Mouse (Mus musculus): ENCODE measurements around the gene Itgb8.

Itgb8 gene

GRCm38 (mm10) chr12:119146031-119146430 is 92.6 kb downstream of the Itgb8 start:
- DNase-seq (ENCODE audit: low read depth) = no peak

DNA sequence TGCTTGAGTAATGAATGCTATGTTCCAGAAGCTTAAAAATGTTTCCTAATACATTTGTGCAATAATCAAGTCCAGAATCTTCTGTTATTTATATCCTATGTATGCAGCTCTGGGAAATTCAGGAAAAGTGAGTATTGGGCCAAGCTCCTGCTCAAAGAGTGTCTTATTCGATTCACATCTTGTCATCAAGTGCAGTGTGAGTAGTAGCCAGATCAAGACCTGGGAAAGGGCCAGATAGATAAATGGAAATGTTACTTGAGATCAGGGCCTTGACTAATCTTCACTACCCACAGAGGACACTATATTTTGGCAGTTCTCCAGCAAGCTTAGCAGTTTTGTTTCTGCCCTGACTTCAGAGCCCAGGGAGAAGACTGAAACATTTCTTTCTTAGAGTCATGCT is 100.7 kb downstream of the Itgb8 start:
- no peak for DNase-seq (ENCODE audit: low read depth)

DNA sequence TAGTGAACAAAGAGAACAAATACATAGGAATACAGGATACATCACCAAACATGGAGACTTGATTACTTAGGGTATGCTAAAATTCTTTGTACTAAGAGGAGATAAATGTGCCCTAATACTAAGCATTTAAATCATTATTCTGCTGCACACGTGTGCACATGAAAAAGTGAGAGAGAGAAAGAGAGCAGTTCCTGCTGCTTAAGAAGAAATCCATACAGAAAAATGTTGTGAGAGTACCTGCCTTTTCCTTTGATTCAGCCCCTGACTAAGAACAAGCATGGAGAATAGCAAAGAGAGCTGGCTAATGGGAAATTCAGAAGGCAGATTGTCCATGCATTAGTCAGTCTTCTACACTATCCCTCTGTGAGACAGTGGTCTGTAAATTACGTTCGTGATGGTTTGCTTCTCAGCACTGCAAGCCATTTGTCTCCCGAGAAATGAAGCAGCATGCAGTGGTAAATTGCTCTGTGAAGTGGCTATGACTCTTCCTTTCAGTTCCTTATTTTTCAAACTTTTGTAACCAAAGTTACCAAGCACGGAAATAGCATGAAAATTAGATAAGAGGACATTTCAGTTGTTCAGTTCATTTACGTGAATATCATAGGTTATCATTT is 125.0 kb downstream of the Itgb8 start:
- DNase-seq (ENCODE audit: low read depth) = no peak

- DNase-seq (ENCODE audit: low read depth) = no peak
Measured at GRCm38 (mm10) chr12:119110091-119110490, 128.5 kb downstream of the Itgb8 start.

All from induced T-regulatory cell, adult 2 months (primary cell).